Mouse (Mus musculus): Measurements from ENCODE around the gene Ulk1.

The Ulk1 gene

DNA sequence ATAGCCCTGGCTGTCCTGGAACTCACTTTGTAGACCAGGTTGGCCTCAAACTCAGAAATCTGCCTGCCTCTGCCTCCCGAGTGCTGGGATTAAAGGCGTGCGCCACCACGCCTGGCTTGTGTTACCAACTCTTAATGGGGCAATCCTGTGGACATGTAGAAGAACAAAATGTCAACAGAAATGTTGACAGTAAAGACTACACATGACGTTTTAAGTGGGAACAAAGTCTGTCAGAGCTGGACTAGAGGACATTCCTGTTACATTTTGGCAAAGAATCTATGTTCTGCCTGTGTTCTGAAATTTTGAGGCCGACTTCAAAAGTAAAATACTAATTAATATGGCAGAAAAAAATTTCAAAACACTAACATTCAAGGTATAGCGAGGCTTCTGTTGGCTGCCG, 46.0 kb downstream of the Ulk1 start:
- DNase-seq: no peak

DNA sequence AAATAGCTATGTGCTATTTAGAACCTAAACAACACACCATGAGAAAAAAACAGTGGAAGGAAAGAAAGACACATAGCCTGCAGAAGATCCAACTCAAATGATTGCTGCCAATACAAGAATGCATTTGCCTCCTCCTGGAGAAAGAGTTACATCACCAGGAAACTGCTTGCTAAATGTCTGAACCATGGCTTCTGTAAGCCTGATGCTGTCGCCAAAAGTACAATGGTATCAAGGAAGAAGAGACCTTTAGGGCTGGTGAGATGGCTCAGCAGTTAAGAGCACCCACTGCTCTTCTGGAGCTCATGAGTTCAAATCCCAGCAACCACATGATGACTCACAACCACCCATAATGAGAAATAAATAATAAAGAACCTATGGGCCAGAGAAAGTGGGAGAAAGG, 64.9 kb downstream of the Ulk1 start:
- peak; percentile 18 for DNase-seq

DNA sequence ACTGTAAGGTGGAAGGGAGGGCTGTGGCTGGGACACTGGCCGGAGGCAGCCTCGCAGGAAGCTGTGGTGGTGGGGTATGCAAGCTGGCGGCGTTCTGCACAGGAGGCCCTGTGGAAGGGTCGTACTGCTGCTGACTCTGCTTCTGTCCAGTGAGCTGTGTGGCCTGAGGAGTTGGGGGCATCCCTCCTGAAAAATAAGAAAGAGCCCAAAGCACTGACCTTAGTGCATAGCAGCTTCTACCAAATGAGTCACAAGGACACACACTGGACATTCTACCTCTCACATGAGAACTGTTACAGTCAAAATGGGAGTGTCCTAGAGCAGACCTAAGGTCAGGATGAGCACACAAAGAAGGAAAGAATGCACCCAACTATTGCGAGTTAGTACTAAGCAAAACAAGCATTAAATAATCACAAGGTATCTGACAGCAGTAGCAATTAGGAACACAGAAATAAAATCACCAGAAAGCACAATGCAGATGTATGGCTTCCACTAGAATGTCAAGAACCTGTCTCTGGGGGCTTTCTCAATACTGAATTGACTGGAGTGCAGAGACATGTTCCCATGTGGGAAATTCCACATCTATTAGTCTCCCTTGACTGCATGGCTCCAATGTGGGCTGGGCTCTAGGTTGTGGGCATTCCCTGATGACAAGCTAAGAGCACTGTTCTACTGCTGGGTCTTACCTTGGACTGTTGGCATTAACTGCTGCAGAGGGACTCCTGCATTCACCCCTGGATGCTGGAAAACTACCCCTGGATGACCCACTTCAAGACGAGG, 70.2 kb downstream of the Ulk1 start:
- no peak for DNase-seq

DNA sequence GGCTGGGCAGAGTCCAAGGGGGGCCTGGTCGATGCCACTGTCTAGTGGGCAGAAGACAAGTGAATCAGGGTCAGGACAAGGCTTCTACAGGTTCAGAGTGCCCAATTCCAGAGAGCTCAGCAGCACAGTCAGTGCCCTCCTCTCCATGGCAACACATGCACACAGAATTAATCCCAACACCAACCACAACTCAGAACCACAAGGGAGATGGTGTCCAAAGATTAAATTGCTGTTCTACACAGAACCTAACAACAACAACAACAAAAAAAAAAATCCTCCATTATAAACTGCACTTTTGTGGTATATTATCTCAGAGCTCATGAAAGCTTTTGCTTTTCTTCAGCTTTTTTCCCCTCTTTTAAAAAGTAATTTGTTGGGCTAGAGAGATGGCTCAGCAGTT, 74.3 kb downstream of the Ulk1 start:
- no peak for DNase-seq

Measured in heart, adult 11 months (tissue).